Comparison of ENCODE assay signal across 21 mouse cellular contexts in the genomic region with DNA sequence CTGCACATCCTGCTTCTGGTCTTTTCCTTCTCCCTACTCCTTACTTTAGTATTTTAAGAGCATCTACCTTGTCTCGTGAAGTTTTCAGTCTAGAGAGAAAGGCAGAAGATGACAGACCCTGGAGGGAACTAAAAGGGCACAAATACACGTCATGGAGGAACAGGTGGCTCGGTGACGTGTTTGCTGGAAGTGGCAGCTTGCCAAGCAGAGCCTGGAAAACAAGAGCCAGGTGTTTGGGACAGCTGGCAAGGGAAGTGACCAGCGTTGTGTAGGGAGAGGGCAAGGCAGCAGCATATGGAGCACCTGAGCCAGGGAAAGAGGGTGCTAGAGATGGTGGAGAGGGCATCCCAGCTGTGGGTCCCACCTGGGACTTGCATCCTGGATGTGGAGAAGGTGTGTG. TPM values are rescaled to one million over a fixed set of nuclear protein-coding genes. Genes with fewer than 3 reads are reported as not detected.
DNase-seq lines count a peak whose midpoint lies in the region; ATAC-seq and TF ChIP-seq lines count a peak whose summit lies in the region.
"Had no signal": no experiment of that assay in that cellular context is flagged by ENCODE, and none has a peak within 500 bp of the region (broad histone marks: within the 10 kb centered on the region; RNA-seq: fewer than 3 reads in every experiment).

No protein-coding gene starts in this region.

- ATAC-seq in embryonic facial prominence, embryonic 14.5 days (ENCODE audit: low read depth): peak; percentile 37; the same call in 1 of the 2 replicates
- ATAC-seq: activated CD4-positive, CD25-positive, alpha-beta regulatory T cell, adult 4 months; CD4-positive, CD25-positive, alpha-beta regulatory T cell, adult 4 months; forebrain, embryonic 15.5 days had no signal

- H3K4me3 ChIP-seq in embryonic facial prominence, embryonic 14.5 days (ENCODE audit: low read depth, low read length): no peak overlapping the region
- no peak overlapping the region for H3K4me3 ChIP-seq in embryonic facial prominence, embryonic 10.5 days
- no peak overlapping the region for H3K4me3 ChIP-seq in thymus, adult 2 months (ENCODE audit: control insufficient read depth, insufficient read depth, low read length)
- H3K4me3 ChIP-seq: forebrain, embryonic 15.5 days; heart, embryonic 15.5 days had no signal

- H3K27me3 ChIP-seq in embryonic facial prominence, embryonic 14.5 days (replicated peaks; ENCODE audit: control insufficient read depth, insufficient read depth, low read length): no peaks in the 10 kb centered on the region
- peaks cover 15% of the 10 kb centered on the region; the same call in 1 of the 2 replicates for H3K27me3 ChIP-seq in embryonic facial prominence, embryonic 10.5 days (replicated peaks; ENCODE audit: low read depth, poor library complexity, severe bottlenecking)
- H3K27me3 ChIP-seq in thymus, adult 2 months (ENCODE audit: control insufficient read depth, insufficient read depth, low read length): no peaks in the 10 kb centered on the region
- H3K27me3 ChIP-seq: forebrain, embryonic 15.5 days; heart, embryonic 15.5 days had no signal

- TF ChIP-seq CTCF in thymus, adult 2 months (IDR thresholded peaks at IDR 0.05; ENCODE audit: borderline replicate concordance, control insufficient read depth, extremely low read depth, insufficient read depth, low read length, poor library complexity): no peak

- H3K4me2 ChIP-seq in embryonic facial prominence, embryonic 14.5 days (ENCODE audit: low read depth, low read length): no peak overlapping the region
- H3K4me2 ChIP-seq: forebrain, embryonic 15.5 days; heart, embryonic 11.5 days; heart, embryonic 15.5 days; hindbrain, embryonic 14.5 days had no signal

- DNase-seq in embryonic facial prominence, embryonic 14.5 days (ENCODE audit: low spot score): no peak
- DNase-seq in embryonic facial prominence, embryonic 10.5 days (ENCODE audit: low spot score): no peak
- peak; percentile 3 for DNase-seq in retina, adult 2 months (ENCODE audit: low read depth, low spot score)
- DNase-seq in retina, postnatal 1 day: no peak
- DNase-seq in mesoderm, embryonic 11.5 days (ENCODE audit: low read depth, low spot score): peak; percentile 9
- DNase-seq in thymus, adult 2 months: no peak
- no peak for DNase-seq in heart, adult 9 months (ENCODE audit: low spot score in 2 of 2)
- DNase-seq: adrenal gland, postnatal 25 days; B cell, adult 2 months; cerebellum, adult 2 months; cerebellum, postnatal 10 days; gastrocnemius, postnatal 10 days; heart, adult 18-20 months; heart, postnatal 14 days had no signal

- 26% methylated on average over 5 of the region's 5 CpGs for WGBS in embryonic facial prominence, embryonic 14.5 days
- WGBS in embryonic facial prominence, embryonic 10.5 days: 63% methylated on average over 5 of the region's 5 CpGs
- WGBS in thymus, adult 2 months: 56% methylated on average over 5 of the region's 5 CpGs

- TF ChIP-seq POLR2A in thymus, adult 2 months (IDR thresholded peaks at IDR 0.05; ENCODE audit: control insufficient read depth, extremely low read depth, insufficient read depth, low read length, poor library complexity): no peak

- H3K36me3 ChIP-seq in embryonic facial prominence, embryonic 14.5 days (ENCODE audit: control insufficient read depth, insufficient read depth, low read length): no peaks in the 10 kb centered on the region
- H3K36me3 ChIP-seq in embryonic facial prominence, embryonic 10.5 days (replicated peaks): no peaks in the 10 kb centered on the region
- no peaks in the 10 kb centered on the region for H3K36me3 ChIP-seq in thymus, adult 2 months (ENCODE audit: control insufficient read depth, insufficient read depth, low read length)
- H3K36me3 ChIP-seq: forebrain, embryonic 15.5 days; G1E; heart, embryonic 15.5 days had no signal

- H3K9ac ChIP-seq in embryonic facial prominence, embryonic 14.5 days (ENCODE audit: low read depth, low read length): no peak overlapping the region
- H3K9ac ChIP-seq: forebrain, embryonic 15.5 days; heart, embryonic 15.5 days; hindbrain, embryonic 14.5 days had no signal

- no peaks in the 10 kb centered on the region for H3K4me1 ChIP-seq in embryonic facial prominence, embryonic 14.5 days (ENCODE audit: control insufficient read depth, insufficient read depth, low read length)
- peaks cover 18% of the 10 kb centered on the region for H3K4me1 ChIP-seq in embryonic facial prominence, embryonic 10.5 days
- no peaks in the 10 kb centered on the region for H3K4me1 ChIP-seq in thymus, adult 2 months (replicated peaks; ENCODE audit: control insufficient read depth, insufficient read depth, low read length)
- H3K4me1 ChIP-seq: forebrain, embryonic 15.5 days; heart, embryonic 15.5 days had no signal

- no peak overlapping the region for H3K27ac ChIP-seq in embryonic facial prominence, embryonic 14.5 days (replicated peaks; ENCODE audit: low read depth, low read length)
- H3K27ac ChIP-seq in embryonic facial prominence, embryonic 10.5 days (replicated peaks): no peak overlapping the region
- H3K27ac ChIP-seq in thymus, adult 2 months (ENCODE audit: control insufficient read depth, insufficient read depth, low read length): no peak overlapping the region
- H3K27ac ChIP-seq: forebrain, embryonic 15.5 days; heart, embryonic 15.5 days; hindbrain, embryonic 14.5 days had no signal

- H3K9me3 ChIP-seq in embryonic facial prominence, embryonic 14.5 days (ENCODE audit: control insufficient read depth, low read length): no peaks in the 10 kb centered on the region
- H3K9me3 ChIP-seq in embryonic facial prominence, embryonic 10.5 days: peaks cover 7% of the 10 kb centered on the region; the same call in 1 of the 2 replicates
- H3K9me3 ChIP-seq: forebrain, embryonic 15.5 days; G1E; heart, embryonic 15.5 days had no signal

RNA-seq across cellular contexts. Expression of a gene that starts 47.2 kb away (rescaled TPM):
- polyA plus RNA-seq in embryonic facial prominence, embryonic 14.5 days (2014; fragmentation: Nextera tagmentation; extraction: Ambion mirVana): 38.9 and 48.4 TPM in 2 replicates
- 53.7 and 58.9 TPM in 2 replicates for polyA plus RNA-seq in embryonic facial prominence, embryonic 10.5 days (2016; fragmentation: Nextera tagmentation; extraction: Ambion mirVana)
- polyA plus RNA-seq in thymus, adult 2 months (2012; rRNA removed): 63.4 and 67.9 TPM in 2 replicates

RNA-seq across cellular contexts. Expression of a gene that starts 51.6 kb away (rescaled TPM):
- 0.50 and 0.89 TPM in 2 replicates for polyA plus RNA-seq in embryonic facial prominence, embryonic 14.5 days (2014; fragmentation: Nextera tagmentation; extraction: Ambion mirVana)
- polyA plus RNA-seq in embryonic facial prominence, embryonic 10.5 days (2016; fragmentation: Nextera tagmentation; extraction: Ambion mirVana): 0.67 and 0.85 TPM in 2 replicates
- 0.09 TPM in 2 replicates for polyA plus RNA-seq in thymus, adult 2 months (2012; rRNA removed)
- polyA plus RNA-seq: activated CD4-positive, CD25-positive, alpha-beta regulatory T cell, adult 4 months; CD4-positive, CD25-positive, alpha-beta regulatory T cell, adult 4 months; cerebellum, adult 2 months; G1E; heart, embryonic 15.5 days had no signal

Comparison
In these comparisons a context has a peak if more than half of its experiments do, and no peak if none do; other contexts are left out.
1. DNase-seq: peak in retina, adult 2 months (single experiment) and mesoderm, embryonic 11.5 days (single experiment); none in embryonic facial prominence, embryonic 14.5 days (single experiment), embryonic facial prominence, embryonic 10.5 days (single experiment), retina, postnatal 1 day (single experiment), thymus, adult 2 months (single experiment) and heart, adult 9 months (0 of 2).